Mouse (Mus musculus) urinary bladder, postnatal 14 days (tissue): ENCODE results near the gene Olfr286.

ENCODE experiments used
- DNase-seq: peaks from one replicate; pipeline ENCODE4 v3.0.0; 2021; ENCODE audit warnings: low spot score

Gene Olfr286

DNA sequence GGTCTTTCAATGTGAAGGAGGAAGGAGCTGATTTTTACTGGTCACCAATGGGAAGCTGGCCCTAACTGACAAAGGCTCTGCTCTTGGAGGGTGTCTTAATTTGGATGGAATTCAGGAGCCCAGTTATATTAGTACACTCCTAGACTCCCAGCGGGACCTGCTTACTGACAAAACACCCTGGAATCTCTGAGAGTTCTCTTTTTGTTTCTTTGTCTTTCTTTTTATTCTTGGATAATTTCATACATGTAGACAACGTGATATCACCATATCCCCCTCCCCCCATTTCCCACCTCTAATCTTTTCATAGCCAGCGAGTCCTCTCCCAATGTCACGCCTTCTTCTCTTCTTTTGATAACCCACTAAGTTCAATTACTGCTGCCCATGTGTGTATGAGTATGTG is at the start of gene Olfr286:
Olfr286 (minus strand) TSS at position 101 of the 400 bp plus-strand sequence.
- DNase-seq = no peak

DNA sequence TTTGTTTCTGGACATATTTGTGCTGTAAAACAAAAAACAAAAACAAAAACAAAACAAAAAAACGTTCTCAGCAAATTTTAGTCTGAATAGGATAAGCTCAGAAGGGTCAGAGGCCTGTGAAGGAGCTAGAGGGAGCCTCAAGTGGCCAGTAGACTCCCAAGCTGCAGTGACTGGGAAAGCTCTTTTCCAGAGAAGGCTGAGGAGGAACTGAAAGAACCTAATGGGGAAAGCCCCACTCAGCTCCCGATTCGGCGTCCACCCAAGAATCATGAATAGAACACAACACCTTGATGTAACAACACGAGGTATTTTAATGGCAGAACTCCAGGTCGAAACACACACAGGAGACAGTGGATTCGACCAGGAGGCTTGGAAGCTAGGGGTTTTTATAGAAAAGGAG is 23.5 kb upstream of the Olfr286 start:
- no peak for DNase-seq

DNA sequence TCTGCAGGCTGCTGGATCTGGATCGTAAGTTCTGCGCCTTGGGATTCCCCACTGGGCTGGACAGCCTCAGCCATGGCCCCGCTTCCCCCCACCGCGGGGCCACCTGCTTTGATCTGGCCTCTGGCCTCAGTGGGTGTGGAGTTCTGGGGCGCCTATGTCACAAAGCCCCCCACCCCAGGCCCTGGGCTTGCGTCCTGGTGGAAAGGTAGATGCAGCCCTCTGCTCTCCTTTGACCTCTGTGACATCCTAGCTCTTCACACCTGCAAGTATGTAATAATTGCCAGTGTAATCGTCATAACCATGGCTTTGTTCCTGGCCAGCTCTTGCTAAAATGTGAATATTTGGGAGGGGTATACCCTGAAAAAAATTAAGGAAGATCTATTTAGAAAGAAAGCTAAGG is 22.9 kb upstream of the Olfr286 start, which contains the start of gene H1fnt:
H1fnt (minus strand) TSS at position 101 of the 400 bp plus-strand sequence.
- DNase-seq = no peak

DNA sequence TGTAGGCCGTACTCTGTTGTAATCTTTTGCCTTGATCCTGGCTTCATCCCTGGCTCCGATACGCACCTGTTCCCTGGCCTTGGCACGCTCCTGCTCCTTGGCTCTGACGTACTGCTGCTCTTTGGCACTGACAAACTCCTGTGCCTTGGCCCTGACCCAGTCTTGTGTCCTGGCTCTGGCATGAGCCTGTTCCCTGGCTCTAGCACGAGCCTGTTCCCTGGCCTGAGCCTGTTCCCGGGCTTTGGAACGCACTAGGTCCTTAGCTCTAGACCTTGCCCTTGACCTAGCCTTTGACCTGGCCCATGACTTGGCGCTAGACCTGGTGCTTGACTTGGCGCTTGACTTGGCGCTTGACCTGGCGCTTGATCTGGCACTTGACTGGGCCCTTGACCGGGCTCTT is 22.0 kb upstream of the Olfr286 start:
- DNase-seq = no peak

DNA sequence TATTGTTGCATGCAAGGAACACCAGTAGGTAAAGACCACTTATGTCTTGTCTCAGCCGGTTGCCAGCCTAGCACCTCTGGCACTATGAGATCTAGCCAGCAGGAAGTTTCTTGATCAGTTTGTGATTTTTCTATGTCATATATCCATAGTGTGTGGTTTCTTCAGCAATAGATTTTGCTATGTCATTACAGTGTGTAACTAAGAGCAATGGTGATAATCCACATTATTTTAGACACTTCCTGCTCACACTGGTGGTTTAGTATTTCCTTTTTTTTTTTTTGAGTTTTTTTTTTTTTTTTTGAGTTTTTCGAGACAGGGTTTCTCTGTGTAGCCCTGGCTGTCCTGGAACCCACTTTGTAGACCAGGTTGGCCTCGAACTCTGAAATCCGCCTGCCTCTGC is 1.2 kb upstream of the Olfr286 start:
- no peak for DNase-seq

DNA sequence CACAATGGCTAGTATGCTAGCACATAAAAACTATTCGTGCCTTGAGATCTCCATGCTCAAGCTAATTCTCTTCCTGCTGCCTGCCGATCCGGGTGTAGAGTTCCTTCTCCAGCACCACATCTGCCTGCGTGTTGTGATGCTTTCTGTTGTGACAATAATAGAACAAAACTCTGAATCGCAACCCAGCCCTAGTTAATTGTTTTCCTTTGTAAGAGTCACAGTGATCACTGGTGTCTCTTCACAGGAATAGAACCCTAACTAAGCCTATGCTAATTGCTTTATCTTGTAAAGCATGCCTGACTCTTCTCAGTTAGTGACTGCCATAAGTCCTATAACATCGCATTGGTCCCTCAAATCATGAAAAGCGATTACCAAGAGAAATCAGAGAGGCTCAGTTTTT is 8.2 kb downstream of the Olfr286 start:
- no peak for DNase-seq

DNA sequence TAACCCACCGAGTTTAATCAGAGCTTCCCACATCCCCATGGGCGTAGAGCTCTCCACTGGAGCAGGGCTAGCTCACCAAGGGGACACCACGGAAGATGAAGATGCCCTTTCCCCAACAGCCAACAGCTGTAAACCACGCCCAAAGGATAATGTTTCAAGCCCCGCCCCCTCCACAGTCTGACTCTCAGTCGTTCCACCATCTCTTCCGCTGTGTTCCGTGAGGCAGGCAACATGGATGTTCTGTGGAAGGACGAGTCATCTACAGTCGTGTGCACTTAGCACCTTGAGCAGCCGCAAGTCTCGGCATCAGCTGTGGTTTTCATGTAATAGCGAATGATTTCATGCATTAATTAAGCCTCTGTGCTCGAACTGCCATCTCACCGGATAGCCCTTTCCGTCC is 8.6 kb downstream of the Olfr286 start:
- no peak for DNase-seq

DNA sequence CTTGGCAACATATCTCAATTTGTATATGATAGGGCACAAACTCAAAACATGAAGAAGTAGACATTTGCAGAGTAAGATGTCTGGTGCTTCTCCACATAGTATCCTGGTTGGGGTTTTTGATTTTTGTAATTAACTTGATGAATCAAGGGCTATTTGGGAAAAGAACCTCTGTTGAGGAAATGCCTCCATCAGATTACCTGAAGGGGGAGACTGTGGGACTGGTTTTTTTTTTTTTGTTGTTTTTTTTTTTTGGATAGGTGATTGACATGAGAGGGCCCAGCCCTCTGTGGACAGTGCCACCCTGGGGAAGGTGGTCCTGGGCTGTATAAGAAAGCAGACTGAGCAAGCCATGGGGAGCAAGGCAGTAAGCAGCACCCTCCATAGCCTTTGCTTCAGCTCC is 11.9 kb downstream of the Olfr286 start:
- no peak for DNase-seq

DNA sequence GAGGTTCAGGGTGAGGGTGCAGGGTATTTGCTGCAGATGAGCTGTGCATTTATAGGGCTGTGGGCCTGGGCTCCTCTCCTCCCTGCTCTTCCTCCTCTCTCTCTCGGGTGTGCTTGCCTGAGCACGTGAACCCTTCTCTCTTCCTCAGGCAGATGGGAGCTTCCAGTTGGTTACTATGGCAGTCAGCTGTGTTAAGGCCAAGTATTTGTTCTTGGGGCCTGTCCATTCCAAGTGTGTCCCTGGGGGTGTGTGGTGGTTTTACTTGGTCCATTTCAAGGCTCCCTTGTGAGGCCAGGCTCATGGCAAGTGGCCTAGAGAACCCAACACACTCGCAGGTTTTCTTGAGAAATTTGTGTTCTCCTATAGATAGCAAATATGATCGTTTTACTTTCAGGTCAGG is 13.4 kb downstream of the Olfr286 start, which contains the start of the genes Gm44579 and Olfr287:
Gm44579 (minus strand) TSS at position 101 of the 400 bp plus-strand sequence.
Olfr287 (minus strand) TSS at position 180 of the 400 bp plus-strand sequence.
- no peak for DNase-seq

DNA sequence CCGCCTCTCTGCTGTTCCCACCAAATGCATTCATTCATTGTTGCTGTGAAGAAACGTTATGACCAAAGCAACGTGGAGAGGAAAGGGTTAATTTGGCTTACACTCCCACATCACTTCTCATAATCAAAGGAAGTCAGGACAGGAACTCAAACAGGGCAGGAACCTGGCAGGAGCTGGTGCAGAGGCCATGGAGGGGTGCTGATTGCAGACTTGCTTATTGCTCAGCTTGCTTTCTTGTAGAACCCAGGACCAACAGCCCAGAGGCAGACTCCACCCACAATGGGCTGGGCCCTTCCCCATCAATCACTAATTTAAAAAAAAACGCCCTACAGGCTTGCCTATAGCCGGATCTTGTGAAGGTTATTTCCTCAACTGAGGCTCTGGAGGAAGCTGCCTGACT is 20.1 kb downstream of the Olfr286 start:
- no peak for DNase-seq

DNA sequence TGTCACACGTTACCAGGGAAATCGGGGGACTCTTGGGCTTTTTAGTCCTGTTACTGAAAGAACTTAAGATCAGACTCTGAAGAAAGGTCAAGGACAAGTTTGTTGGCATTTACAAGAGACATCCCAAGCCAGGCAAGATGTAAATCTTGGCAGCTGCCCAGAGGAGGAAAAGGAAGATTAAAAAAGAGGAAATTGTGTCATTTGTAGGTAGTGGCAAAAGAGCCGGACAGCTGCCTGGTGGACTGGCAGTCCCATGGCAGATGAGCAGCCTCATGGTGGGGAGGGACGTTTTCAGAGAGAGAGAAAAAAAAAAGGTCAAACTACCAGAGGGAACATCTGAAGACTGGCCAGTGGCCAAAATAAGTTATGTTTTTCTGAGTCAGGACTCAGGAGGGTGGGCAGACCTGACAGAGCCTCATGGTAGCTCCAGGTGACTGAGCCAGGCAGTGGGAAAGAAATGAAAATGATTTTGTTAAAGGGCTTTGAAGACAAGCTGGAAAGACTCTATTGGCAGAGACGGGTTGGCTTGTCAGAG is 20.8 kb downstream of the Olfr286 start:
- DNase-seq = no peak

DNA sequence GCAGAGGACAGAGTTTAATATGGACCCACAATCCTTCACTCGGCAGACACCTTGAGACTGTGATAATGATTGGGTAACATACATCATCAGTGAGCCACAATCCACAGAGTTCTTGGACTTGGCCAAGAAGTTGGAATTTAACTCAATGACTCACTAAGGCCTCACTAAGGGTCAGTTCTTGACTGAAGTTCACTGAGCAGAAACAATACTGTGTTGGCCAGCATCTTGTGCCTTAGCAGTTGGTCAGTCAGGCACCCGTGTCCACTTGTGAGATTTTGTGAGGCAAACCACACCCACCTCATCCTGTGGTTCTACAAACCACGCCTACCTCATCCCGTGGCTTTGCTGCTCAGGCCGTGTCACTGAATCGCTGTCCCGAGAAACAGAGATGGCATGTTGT is 24.6 kb downstream of the Olfr286 start:
- DNase-seq = no peak

DNA sequence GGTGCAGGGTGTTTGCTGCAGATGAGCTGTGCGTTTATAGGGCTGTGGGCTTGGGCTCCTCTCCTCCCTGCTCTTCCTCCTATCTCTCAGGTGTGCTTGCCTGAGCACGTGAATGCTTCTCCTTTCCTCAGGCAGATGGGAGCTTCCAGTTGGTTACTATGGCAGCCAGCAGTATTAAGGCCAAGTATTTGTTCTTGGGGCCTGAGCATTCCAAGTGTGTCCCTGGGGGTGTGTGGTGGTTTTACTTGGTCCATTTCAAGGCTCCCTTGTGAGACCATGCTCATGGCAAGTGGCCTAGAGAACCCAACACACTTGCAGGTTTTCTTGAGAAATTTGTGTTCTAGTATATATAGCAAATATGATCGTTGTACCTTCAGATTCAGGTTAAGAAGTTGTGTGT is 38.8 kb downstream of the Olfr286 start, which contains the start of gene Olfr288:
Olfr288 (minus strand) TSS at position 101 of the 400 bp plus-strand sequence.
- no peak for DNase-seq

DNA sequence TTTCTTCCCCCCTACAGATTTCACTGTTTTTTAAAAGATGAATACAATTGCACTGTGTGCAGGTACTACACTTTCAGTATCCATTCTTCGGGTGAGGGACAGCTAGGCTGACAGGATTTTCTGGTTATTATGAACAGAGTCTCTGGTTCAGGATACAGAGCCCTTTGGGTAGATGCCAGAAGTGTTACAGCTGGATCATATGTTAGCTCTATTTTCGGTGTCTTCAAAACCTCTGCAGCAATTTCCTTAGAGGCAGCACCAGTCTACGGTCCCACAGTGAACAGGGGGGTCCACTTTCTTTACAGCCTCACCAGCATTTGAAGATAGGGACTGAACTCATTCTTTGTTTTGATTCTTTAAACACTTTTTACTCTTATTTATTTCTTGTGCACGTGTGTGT is 49.8 kb downstream of the Olfr286 start:
- DNase-seq = no peak

DNA sequence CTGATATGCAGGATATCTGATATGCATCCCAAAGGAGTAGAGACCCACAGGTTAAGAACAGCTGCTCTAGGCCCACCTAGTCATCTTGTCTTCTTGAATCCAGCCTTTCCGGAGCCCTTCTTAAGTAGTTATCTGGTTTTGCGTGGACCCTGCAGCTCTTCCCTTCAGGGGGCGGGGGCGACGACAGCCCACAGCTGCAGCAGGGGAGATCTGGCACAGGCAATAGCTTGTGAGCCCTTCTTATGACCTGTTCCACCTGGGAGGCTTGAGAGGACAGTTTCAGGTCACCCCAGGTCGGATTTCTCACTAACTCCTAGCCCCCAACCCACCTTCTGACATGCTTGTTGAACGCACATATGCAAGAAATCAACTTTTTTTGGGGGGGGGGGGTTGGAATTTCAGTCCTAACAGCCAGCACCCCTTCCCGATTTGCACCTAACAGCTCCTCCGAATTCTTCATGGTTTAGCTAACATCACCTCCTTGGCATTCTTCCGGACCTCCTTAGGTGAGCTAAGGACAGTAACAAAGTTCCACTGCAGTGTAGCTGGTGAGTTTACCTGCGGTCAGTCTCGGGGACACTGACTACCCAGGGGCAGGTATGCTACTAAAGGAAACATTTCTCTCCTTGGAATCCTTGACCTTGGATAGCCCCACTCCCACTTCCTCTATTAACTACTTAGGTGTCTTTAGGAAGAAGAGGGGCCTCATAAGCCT is 52.2 kb downstream of the Olfr286 start:
- no peak for DNase-seq

DNA sequence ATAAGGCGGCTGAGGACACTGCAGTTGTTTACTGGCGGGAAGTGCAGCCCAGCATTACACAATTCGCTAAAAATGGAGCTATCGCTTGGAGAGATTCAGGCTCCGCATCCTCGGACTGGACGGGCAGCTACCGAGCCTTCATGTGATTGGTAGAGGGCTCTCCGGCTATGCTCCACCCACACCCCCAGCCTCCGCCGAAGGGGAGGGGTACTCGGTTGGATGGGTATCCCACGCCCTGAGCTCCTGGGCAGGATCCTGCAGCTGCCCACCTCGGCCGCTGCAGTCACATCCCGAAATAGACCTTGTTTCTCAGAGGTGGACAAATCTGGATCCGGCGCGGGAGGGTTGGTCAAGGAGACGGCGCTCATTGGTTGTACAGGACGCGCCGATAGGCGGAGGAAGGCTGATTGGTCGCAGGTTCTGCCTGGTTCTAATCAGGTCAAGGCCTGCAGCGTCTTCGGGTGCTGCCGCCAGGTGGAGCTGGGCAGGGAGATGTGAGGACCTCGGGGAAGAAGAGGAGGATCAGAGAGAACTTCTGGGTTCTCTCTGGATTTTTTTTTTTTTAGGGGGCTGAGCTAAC is 53.0 kb downstream of the Olfr286 start:
- DNase-seq = peak; percentile 96

DNA sequence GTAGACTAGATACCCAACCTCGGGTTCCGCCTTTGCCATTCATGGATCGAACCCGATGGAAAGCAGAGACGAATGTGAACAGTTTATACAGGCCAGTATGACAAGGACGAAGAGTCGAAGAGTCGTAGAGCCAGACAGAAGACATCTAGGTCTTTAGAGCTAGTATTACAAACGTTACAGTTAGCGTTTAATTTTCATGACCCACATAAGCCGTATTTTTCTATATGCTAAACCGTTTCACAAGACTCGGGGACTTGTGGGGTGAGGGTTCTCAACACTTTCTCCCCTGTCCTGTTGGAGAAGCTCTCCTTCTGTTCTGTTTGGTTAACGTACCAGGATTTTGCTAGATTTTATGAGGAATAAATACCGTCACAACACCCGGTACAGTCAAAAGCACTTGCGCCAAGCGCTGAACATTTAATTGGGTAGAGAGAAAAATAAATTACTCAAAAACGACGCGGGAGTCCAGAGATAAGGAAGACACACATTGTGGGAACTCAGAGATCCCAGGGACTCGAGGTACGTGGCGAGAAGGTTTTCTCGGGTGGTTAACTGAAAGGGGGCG is 53.6 kb downstream of the Olfr286 start:
- no peak for DNase-seq

DNA sequence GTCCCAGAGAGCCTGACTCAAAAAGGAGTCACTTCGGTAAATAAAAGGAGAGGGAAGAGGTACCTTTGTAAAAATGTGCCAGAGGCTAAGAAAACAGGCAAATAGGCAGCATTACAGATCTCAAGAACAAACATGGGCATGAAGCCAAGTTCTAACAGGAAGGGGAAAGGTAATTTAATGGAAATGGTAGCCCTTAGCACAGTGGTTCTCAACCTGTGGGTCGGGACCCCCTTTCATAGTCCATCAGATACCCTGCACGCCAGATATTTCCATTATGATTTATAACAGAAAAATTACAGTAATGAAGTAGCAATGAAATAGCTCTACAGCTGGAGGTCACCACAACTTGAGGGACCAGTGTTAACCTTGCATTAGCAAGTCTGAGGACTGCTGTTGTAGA is 56.9 kb downstream of the Olfr286 start:
- DNase-seq = no peak
